Mouse (Mus musculus) C2C12 (cell line): Measurements from ENCODE around the gene Serpinb1b.

Source experiments
- CEBPB ChIP-seq: IDR thresholded peaks from one replicate; pipeline ENCODE4 v1.6.1; 2011; ENCODE audit warnings: low read depth, mild to moderate bottlenecking, control low read depth, moderate library complexity
- CTCF ChIP-seq: IDR thresholded peaks from one replicate; pipeline ENCODE4 v1.5.1; 2011; ENCODE audit not compliant: control insufficient read depth, insufficient read depth, insufficient read length
- FOSL1 ChIP-seq: IDR thresholded peaks from one replicate; pipeline ENCODE4 v1.8.0; 2011; ENCODE audit warnings: mild to moderate bottlenecking, low read length; ENCODE audit not compliant: poor library complexity, insufficient read depth, severe bottlenecking
- MYOD1 ChIP-seq: IDR thresholded peaks from one replicate; pipeline ENCODE4 v1.6.1; 2011; ENCODE audit warnings: low read depth; ENCODE audit not compliant: control insufficient read depth, insufficient read length
- MYOG ChIP-seq: IDR thresholded peaks from one replicate; pipeline ENCODE4 v1.6.1; 2011; ENCODE audit not compliant: control insufficient read depth, insufficient read length; ENCODE audit errors: extremely low read depth
- USF1 ChIP-seq: IDR thresholded peaks from one replicate; pipeline ENCODE4 v1.6.1; 2011; ENCODE audit warnings: low read depth, mild to moderate bottlenecking, control low read depth, moderate library complexity

DNA sequence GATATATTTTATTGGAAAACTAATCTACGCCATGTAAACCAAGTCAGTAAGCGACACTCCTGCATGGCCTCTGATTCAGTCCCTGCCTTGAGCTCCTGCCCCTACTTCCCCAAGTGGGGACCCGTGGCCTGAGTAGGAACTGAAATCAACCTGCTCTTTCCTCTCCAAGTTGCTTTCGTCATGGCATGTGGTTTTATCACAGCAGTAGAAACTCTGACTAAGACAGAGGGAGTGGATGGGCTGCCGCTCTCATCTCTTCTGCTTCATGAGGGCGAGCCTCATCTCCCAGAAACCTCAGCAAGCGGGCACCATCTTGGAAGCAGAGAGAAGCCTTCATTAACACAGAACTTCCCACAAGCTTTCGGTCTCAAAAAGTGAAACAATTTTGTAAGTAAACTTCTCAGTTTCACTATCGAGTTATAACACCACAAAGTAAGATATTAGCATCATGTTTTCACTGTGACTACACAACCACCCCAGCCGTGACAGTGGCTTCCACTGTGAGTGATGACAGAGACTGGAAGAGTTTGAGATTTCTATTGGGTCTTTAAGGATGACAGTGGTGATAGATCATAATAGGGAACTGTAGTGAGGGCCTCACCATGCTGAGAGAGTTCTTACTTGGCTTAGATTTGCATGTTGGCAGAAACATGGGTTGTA, 1.2 kb upstream of the Serpinb1b start:
- TF ChIP-seq CTCF (no peak), USF1 (no peak), CEBPB (no peak), FOSL1 (no peak), MYOD1 (no peak), MYOG (no peak)
